Mouse (Mus musculus) bone marrow, adult 2 months (tissue): Measurements from ENCODE around the gene Rad54l2.

ENCODE experiments used
- CTCF ChIP-seq: fragments of 200-500 bp; IDR thresholded peaks from 2 replicates; pipeline ENCODE4 v1.5.1; 2011; ENCODE audit warnings: low read length, control low read depth; ENCODE audit not compliant: control insufficient read depth, insufficient read depth
- POLR2A ChIP-seq: fragments of 200-500 bp; IDR thresholded peaks from 2 replicates; pipeline ENCODE4 v1.6.1; 2011; ENCODE audit warnings: low read depth, mild to moderate bottlenecking, control low read depth, low read length, borderline replicate concordance; ENCODE audit not compliant: control insufficient read depth

- no peak for TF ChIP-seq POLR2A
- TF ChIP-seq CTCF, result no peak
These were observed 129.1 kb downstream of the Rad54l2 start for GRCm38 (mm10) chr9:106659935-106660334.
